Mouse (Mus musculus): ENCODE results near the gene Usp36.

GRCm38 (mm10) chr11:118234500-118234899 is 55.5 kb downstream of the Usp36 start:
- no peak for TF ChIP-seq EP300 (IDR thresholded peaks at IDR 0.05; ENCODE audit: insufficient read depth, low read depth, low read length)
- TF ChIP-seq CTCF (IDR thresholded peaks at IDR 0.05; ENCODE audit: low read depth, low read length) = no peak
- TF ChIP-seq POLR2A (IDR thresholded peaks at IDR 0.05; ENCODE audit: insufficient read depth, low read length) = no peak
